Mouse (Mus musculus): ENCODE measurements around the gene Slc28a3. TPM values are rescaled to one million over a fixed set of nuclear protein-coding genes. Genes with fewer than 3 reads are reported as not detected.

Gene Slc28a3
- not detected for total RNA-seq (2018; cell fraction: chromatin; rRNA removed)
- total RNA-seq (2018; cell fraction: cytosol; rRNA removed), result not detected
- total RNA-seq (2018; cell fraction: nucleus; rRNA removed), result not detected
- polyA plus RNA-seq (2018), result not detected in 3 replicates

DNA sequence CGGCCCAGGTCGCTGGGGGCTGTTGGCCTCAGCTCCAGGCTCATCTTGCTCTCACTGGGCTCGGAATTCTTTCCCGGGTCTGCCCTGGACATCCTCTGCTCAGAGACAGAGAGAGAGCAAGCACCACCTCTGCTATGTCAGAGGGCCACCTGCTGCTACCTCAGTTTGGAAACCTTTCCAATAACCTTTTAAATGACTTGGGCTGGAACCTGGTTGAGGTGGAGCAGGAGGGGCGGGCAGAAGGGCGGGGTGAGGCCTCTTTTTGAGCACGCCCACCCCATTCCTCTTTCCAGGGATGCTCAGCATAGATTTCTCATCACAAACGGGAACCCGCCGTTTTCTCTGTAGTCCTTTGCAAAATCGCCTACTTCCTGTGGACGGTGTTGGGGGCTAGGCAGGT lies at the start of gene Slc28a3:
Slc28a3 (minus strand) TSS at position 162 of the 400 bp plus-strand sequence.
- Histone ChIP-seq H3K36me3 (ENCODE audit: inconsistent target) (no peaks in the 10 kb centered on the region), H3K4me3 (ENCODE audit: inconsistent target) (no peak within 1 kb of the TSS), H3K79me2 (ENCODE audit: inconsistent target) (no peaks in the 10 kb centered on the region), H3K27ac (no peak within 1 kb of the TSS)
- 26% methylated on average over 12 of the region's 12 CpGs for WGBS (ENCODE audit: missing documents)

DNA sequence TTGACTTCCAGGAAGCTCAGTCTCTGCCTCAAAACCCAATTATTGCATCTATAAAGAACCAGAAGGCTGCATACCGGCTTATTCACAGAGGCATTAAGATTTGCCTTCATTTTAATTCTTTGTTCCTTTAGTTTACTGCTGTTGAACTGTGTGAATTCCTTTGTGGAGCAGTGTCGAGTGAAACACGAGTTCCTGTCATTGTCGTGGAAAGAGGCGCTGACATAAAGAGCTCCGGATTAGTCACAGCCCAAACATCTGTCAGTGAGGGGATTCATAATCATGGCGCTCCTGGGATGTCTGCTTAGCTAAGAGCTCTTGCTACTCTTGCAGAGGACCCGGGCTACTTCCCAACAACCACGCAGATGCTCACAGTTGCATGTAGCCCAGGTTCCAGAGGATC lies 47.3 kb upstream of the Slc28a3 start:
- H3K4me3 ChIP-seq (ENCODE audit: inconsistent target), result no peak overlapping the region
- no peaks in the 10 kb centered on the region for H3K79me2 ChIP-seq (ENCODE audit: inconsistent target)
- no peaks in the 10 kb centered on the region for H3K36me3 ChIP-seq (ENCODE audit: inconsistent target)
- H3K27ac ChIP-seq, result no peak overlapping the region
- WGBS (ENCODE audit: missing documents), result 35% methylated on average over 9 of the region's 9 CpGs

DNA sequence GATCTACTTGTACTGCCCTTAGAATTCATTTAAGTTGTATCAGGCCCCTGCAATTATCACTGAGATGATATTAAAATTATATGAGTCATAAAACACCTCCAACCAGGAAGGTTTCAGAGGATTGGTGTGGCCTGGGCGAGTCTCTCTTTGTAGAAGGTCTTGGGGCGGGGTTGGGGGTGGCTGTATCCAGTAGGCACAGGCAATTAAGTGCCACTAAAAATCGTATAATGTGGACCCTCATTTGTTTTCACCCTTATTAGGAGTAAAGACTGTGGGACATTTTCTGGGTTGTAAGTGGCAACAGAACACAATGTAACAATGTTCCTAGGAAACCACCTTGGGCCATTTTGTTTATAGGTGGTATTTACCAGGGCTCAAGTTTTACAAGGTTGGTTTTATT lies 46.2 kb upstream of the Slc28a3 start:
- Histone ChIP-seq H3K4me3 (ENCODE audit: inconsistent target) (no peak overlapping the region), H3K27ac (no peak overlapping the region), H3K36me3 (ENCODE audit: inconsistent target) (no peaks in the 10 kb centered on the region), H3K79me2 (ENCODE audit: inconsistent target) (no peaks in the 10 kb centered on the region)
- 89% methylated on average over 3 of the region's 3 CpGs for WGBS (ENCODE audit: missing documents)

DNA sequence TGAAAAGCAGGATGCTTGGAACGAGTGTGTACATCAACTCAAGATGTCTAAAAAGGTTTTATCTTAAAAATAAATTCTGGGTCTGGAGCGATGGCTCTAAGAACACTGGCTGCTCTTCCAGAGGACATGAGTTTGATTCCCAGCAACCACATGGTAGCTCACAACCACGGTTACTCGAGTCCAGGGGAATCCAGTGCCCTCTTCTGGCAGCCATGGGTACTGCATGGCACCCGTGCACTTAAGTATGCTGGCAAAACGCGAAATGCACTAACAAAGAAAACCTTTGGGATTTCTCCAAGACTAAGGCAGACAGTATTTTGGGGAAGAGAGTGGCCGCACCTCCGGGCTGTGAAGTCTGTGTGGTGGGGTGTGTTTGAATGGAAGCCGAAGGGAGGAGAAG lies 44.9 kb upstream of the Slc28a3 start:
- no peak overlapping the region for H3K4me3 ChIP-seq (ENCODE audit: inconsistent target)
- H3K79me2 ChIP-seq (ENCODE audit: inconsistent target), result no peaks in the 10 kb centered on the region
- 84% methylated on average over 10 of the region's 10 CpGs for WGBS (ENCODE audit: missing documents)
- no peaks in the 10 kb centered on the region for H3K36me3 ChIP-seq (ENCODE audit: inconsistent target)
- H3K27ac ChIP-seq, result no peak overlapping the region

DNA sequence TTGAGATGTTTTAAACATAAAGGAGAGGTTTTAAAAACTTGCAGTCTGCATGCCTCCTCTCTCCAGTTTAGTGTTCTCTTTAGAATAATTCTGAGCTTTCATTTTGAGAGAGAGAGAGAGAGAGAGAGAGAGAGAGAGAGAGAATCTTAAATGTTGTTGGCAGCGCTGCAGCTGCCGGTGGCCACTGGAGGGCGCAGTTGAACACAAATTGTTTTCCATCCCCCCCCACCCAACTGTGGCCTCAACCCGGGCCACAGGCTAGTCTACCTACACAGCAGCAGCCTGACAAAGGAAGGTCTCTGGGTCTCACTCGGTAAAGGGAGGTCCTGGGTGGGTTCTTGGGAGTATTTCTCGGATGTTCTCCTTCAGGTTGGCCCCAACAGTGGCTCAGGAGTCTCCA lies 29.7 kb upstream of the Slc28a3 start:
- 17% methylated on average over 6 of the region's 6 CpGs for WGBS (ENCODE audit: missing documents)

DNA sequence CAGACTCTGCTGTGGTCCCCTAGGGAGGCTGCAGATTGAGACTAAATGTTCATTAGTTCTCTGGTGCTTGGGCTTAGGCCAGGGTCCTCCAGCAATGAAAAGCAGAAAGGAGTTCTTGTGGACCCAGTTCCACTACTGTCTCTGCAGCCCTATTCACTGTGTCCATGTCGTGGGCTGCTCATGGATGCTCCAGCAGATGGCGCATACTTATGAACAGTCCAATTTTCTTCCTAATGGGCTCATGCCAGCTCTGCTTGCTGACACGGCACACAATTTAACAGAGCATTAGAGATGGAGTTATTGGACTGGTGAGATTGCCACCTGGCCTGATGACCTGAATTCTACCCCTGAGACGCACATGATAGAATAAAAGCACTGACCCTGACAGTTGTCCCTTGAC lies 28.3 kb upstream of the Slc28a3 start:
- WGBS (ENCODE audit: missing documents), result 50% methylated on average over 4 of the region's 4 CpGs
- Histone ChIP-seq H3K4me3 (ENCODE audit: inconsistent target) (no peak overlapping the region), H3K79me2 (ENCODE audit: inconsistent target) (no peaks in the 10 kb centered on the region), H3K36me3 (ENCODE audit: inconsistent target) (no peaks in the 10 kb centered on the region), H3K27ac (no peak overlapping the region)

More for the DNA sequence above, 29.7 kb upstream of the Slc28a3 start:
- Histone ChIP-seq H3K79me2 (ENCODE audit: inconsistent target) (no peaks in the 10 kb centered on the region), H3K27ac (no peak overlapping the region), H3K36me3 (ENCODE audit: inconsistent target) (no peaks in the 10 kb centered on the region), H3K4me3 (ENCODE audit: inconsistent target) (no peak overlapping the region)

DNA sequence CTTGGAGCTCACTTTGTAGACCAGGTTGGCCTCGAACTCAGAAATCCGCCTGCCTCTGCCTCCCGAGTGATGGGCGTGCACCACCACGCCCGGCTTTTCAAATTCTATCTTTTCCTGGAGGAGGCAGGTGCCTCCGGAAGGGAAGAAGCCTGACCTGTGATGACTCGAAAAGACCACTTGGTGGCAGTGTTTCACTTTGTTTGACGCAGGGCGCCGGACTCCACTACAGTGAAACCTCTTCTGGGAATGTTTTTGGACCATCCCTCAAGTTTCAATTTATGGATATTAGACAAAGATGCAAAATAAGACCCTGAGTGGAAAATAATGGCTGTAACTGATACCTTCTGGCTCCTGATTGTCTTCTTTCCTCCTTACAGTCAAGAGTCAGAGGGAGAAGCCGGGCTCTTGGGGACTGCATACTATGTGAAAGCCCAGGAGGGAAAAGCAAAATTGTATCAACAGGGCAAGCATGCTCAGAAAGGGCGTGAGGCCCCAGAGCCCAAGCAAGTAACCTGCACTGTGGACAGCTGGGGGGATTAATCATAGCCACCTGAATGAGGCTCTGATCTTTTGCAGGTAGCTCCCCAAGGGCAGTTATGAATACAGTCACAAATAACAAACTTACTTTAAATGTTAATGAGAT lies 26.8 kb upstream of the Slc28a3 start:
- 12% methylated on average over 13 of the region's 13 CpGs for WGBS (ENCODE audit: missing documents)
- H3K27ac ChIP-seq, result no peak overlapping the region
- no peaks in the 10 kb centered on the region for H3K79me2 ChIP-seq (ENCODE audit: inconsistent target)
- H3K36me3 ChIP-seq (ENCODE audit: inconsistent target), result no peaks in the 10 kb centered on the region
- H3K4me3 ChIP-seq (ENCODE audit: inconsistent target), result no peak overlapping the region

DNA sequence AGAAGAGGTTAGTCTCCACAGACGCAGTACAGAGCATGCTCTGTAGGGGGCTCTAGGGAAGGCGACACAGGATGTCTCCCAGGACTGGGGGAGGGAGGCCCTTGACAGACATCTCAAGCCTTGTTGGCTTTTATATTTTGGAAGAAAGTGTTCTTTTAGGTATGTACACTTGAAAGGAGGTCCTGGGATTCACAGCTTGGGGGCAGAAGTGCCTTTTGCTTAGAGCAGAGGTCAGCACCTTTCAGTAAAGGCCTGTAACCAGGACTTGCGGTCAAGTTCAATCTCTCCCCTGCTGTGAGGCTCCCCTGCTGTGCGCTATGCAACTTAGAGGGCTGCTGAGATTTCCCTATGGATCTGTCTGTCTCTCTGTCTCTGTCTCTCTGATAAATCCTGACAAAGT lies 23.2 kb upstream of the Slc28a3 start:
- no peak overlapping the region for H3K27ac ChIP-seq
- no peaks in the 10 kb centered on the region for H3K79me2 ChIP-seq (ENCODE audit: inconsistent target)
- no peaks in the 10 kb centered on the region for H3K36me3 ChIP-seq (ENCODE audit: inconsistent target)
- H3K4me3 ChIP-seq (ENCODE audit: inconsistent target), result no peak overlapping the region
- WGBS (ENCODE audit: missing documents), result 48% methylated on average over 4 of the region's 4 CpGs

DNA sequence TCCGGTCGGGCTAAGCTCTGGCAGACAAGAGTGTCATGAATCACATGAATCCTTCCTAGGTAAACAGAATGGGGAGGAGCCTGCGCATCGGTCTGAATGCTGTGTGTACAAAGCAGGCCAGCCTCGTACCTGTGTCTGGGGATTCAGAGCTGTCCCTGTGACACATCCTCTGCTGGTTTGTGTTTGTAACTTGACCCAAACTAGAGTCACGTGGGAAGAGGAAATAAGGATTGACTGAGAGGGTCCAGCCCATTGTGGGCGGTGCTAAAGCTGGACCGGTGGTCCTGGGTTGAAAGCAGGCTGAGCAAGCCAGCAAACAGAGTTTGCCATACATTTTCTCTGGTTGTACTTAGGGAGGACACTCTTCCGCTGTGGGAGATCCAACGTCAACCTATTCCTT lies 20.1 kb upstream of the Slc28a3 start:
- H3K79me2 ChIP-seq (ENCODE audit: inconsistent target), result no peaks in the 10 kb centered on the region
- no peak overlapping the region for H3K4me3 ChIP-seq (ENCODE audit: inconsistent target)
- 71% methylated on average over 10 of the region's 10 CpGs for WGBS (ENCODE audit: missing documents)
- H3K36me3 ChIP-seq (ENCODE audit: inconsistent target), result no peaks in the 10 kb centered on the region
- no peak overlapping the region for H3K27ac ChIP-seq

DNA sequence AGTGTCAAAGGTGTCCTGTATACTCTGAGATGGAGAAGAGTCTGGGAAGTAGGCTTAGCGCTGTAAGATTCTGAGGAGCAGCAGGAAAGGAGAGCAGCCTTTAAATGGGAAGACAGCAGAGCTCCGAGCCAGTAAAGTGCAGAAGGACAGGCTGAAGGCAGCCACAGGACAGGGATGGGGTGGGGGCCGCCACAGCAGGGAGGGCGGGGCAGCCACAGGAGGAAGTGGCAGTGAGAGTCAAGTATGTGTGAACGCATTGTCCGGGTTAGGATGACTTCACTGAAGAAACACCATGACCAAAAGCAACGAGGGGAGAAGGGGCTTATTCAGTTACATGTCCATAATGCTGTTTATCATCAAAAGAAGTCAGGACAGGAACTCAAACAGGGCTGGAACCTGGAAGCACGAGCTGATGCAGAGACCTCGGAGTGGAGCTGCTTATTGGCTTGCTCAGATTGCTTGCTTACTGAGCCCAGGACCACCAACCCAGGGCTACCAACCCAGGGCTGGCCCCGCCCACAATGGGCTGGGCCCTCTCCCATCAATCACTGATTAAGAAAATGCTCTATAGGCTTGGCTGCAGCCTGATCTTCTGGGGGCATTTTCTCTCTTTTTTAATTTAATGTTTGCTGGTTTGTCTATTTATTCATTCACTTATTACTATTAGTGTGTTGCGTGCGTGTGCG lies 18.8 kb upstream of the Slc28a3 start:
- 27% methylated on average over 13 of the region's 13 CpGs for WGBS (ENCODE audit: missing documents)
- Histone ChIP-seq H3K4me3 (ENCODE audit: inconsistent target) (no peak overlapping the region), H3K27ac (no peak overlapping the region), H3K36me3 (ENCODE audit: inconsistent target) (no peaks in the 10 kb centered on the region), H3K79me2 (ENCODE audit: inconsistent target) (no peaks in the 10 kb centered on the region)

DNA sequence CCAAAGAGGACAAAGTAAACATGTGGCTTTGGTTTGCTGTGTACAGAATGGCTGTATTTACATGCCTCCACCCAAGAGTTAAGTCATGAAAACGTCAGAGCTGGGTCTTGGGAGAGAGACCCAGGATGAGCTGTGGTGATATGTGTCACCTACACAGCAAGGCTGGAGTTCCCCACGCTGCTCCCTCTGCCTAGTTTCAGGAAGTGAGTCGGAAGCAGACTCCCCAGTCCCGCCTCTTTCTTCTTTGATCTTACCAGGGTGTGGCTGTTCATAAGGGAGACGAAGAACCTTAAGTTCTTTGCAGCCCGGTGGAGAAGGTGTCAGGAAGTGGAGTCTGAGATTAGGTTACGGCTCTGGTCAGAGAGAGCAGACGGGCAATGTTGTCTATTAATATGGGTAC lies 12.0 kb upstream of the Slc28a3 start:
- H3K79me2 ChIP-seq (ENCODE audit: inconsistent target), result no peaks in the 10 kb centered on the region
- WGBS (ENCODE audit: missing documents), result 20% methylated on average over 8 of the region's 8 CpGs
- no peak overlapping the region for H3K4me3 ChIP-seq (ENCODE audit: inconsistent target)
- no peak overlapping the region for H3K27ac ChIP-seq
- no peaks in the 10 kb centered on the region for H3K36me3 ChIP-seq (ENCODE audit: inconsistent target)

DNA sequence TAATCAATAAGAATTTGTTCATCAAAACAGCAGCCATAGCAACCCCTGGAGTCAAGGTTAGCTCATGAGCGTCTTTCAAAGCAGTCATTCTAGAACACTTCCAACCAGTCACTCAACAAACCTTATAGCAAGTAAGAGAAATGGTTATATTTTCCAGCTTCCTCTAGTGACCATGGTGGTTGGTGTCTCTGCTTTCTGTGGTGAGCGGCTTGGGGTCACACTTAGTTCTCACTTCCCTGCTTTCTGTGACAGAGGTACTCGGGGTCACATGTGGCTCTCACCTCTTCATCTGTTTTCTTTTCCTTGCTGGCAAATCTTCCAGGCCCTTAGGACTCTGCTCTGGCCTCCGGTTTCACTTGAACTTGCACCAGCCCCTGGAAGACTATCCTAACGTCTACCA lies 8.6 kb upstream of the Slc28a3 start:
- 61% methylated on average over 5 of the region's 5 CpGs for WGBS (ENCODE audit: missing documents)
- H3K36me3 ChIP-seq (ENCODE audit: inconsistent target), result no peaks in the 10 kb centered on the region
- no peak overlapping the region for H3K27ac ChIP-seq
- no peaks in the 10 kb centered on the region for H3K79me2 ChIP-seq (ENCODE audit: inconsistent target)
- H3K4me3 ChIP-seq (ENCODE audit: inconsistent target), result no peak overlapping the region

DNA sequence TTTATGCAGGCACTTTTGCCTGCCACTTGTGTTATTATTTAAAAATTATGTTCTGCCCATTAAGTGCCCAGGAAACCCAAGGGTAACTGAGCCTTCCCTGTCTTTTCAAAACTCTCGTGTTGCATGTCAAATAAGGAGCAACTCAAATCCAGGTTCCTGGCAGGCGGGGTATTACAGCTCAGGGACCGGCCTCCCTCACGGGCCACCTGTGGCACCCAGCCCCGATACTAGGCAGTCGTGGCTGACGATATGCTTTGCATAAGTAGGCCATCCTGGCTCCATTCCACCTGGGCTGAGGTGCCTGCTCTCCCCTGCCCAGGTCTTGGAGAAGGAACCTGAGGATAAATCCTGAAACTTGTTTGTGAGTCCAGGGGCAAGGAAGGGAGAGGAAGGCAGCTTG lies 618 bp downstream of the Slc28a3 start:
- WGBS (ENCODE audit: missing documents), result 54% methylated on average over 7 of the region's 7 CpGs
- Histone ChIP-seq H3K36me3 (ENCODE audit: inconsistent target) (no peaks in the 10 kb centered on the region), H3K4me3 (ENCODE audit: inconsistent target) (no peak overlapping the region), H3K79me2 (ENCODE audit: inconsistent target) (no peaks in the 10 kb centered on the region), H3K27ac (no peak overlapping the region)

DNA sequence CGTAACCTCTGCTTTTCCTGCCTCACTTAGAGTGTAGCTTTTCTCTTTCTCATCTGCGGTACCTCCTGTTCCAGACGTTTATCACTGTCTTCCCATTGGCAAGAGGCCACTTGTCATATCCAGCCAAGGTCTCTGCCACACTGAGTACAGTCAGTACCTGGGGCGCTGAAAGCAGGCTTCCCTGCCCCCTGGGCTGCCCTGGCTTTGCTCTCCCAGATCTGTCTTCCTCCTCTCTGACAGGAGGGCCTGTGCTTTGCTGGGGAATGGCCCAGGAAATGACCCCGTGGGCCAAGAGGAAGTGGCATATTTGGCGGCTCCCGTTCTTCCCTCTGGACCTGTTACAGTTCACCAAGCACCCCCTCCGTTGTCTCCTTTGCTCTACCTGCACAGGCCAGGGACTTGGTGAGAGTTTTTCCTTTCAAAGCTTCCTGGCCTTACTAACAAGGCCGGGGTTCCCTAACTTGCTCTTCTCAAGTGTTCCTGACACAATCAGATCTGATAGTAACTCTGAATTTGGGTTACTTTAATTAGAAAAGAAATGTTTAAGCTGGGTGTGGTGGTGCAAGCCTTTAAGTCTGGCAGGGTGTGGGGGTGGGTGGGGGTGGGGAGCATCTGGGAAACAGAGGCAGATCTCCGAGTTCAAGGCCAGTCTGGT lies 9.3 kb downstream of the Slc28a3 start:
- WGBS (ENCODE audit: missing documents), result 28% methylated on average over 10 of the region's 10 CpGs
- Histone ChIP-seq H3K36me3 (ENCODE audit: inconsistent target) (no peaks in the 10 kb centered on the region), H3K79me2 (ENCODE audit: inconsistent target) (no peaks in the 10 kb centered on the region), H3K4me3 (ENCODE audit: inconsistent target) (no peak overlapping the region), H3K27ac (no peak overlapping the region)

DNA sequence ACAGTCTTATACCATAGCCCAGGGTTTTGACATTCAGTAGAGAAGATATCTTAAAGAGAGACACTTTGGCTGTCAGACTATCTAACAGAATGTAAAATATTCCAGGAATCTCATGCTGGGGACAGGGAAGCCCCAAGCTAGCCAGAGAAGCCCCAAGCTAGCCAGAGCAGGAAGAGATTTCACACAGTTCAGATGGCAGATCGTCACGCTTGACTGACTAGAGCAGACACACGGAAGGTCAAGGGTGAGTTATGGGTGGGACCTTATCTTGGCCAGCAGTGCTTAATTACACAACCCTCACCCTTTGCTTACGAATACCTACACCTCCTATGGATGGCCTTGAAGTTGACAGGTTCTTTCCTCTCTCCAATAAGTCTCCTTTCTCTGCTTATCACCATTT lies 12.1 kb downstream of the Slc28a3 start:
- no peak overlapping the region for H3K27ac ChIP-seq
- 91% methylated on average over 4 of the region's 4 CpGs for WGBS (ENCODE audit: missing documents)
- no peaks in the 10 kb centered on the region for H3K36me3 ChIP-seq (ENCODE audit: inconsistent target)
- no peaks in the 10 kb centered on the region for H3K79me2 ChIP-seq (ENCODE audit: inconsistent target)
- no peak overlapping the region for H3K4me3 ChIP-seq (ENCODE audit: inconsistent target)

Data from macrophage (primary cell).